Mouse (Mus musculus): ENCODE results near the gene Gnb1.
"Not testable (repeated sequence)": the region's sequence is repeated elsewhere in the genome, so short reads cannot be mapped to it uniquely, and the experiment has no call there.

Gnb1 gene

GRCm38 (mm10) chr4:155490990-155491504 lies at the start of gene Gnb1:
TSS of gene Gnb1 (plus strand) at chr4:155491361.
- peak; percentile 91 to 97 for DNase-seq (ENCODE audit: low spot score in 2 of 2)

GRCm38 (mm10) chr4:155442808-155443207 lies 48.4 kb upstream of the Gnb1 start:
- no peak for DNase-seq (ENCODE audit: low spot score in 2 of 2)

GRCm38 (mm10) chr4:155451597-155451996 lies 39.6 kb upstream of the Gnb1 start:
- no peak for DNase-seq (ENCODE audit: low spot score in 2 of 2)

- DNase-seq (ENCODE audit: low spot score in 2 of 2) = no peak
These were observed 32.6 kb upstream of the Gnb1 start for GRCm38 (mm10) chr4:155458575-155458974.

GRCm38 (mm10) chr4:155463050-155463449 lies 28.1 kb upstream of the Gnb1 start:
- DNase-seq (ENCODE audit: low spot score in 2 of 2) = no peak

GRCm38 (mm10) chr4:155463611-155464010 lies 27.6 kb upstream of the Gnb1 start:
- no peak for DNase-seq (ENCODE audit: low spot score in 2 of 2)

- DNase-seq (ENCODE audit: low spot score in 2 of 2) = no peak
These were observed 27.1 kb upstream of the Gnb1 start for GRCm38 (mm10) chr4:155464061-155464460.

- peak in 1 of 2 experiments; percentile 54 for DNase-seq (ENCODE audit: low spot score in 2 of 2)
These were observed 25.6 kb upstream of the Gnb1 start for GRCm38 (mm10) chr4:155465607-155466006.

- DNase-seq (ENCODE audit: low spot score in 2 of 2) = peak in 1 of 2 experiments; percentile 54
These were observed 25.1 kb upstream of the Gnb1 start for GRCm38 (mm10) chr4:155466080-155466479.

GRCm38 (mm10) chr4:155467237-155468010 lies 23.7 kb upstream of the Gnb1 start:
- no peak for DNase-seq (ENCODE audit: low spot score in 2 of 2)

- peak in 1 of 2 experiments; percentile 66 for DNase-seq (ENCODE audit: low spot score in 2 of 2)
These were observed 22.2 kb upstream of the Gnb1 start, which contains the start of gene Tmem52 for GRCm38 (mm10) chr4:155468952-155469351. TSS of gene Tmem52 (plus strand) at chr4:155469114.

- DNase-seq (ENCODE audit: low spot score in 2 of 2) = no peak
These were observed 21.4 kb upstream of the Gnb1 start for GRCm38 (mm10) chr4:155469590-155470262.

- peak in 1 of 2 experiments; percentile 57 for DNase-seq (ENCODE audit: low spot score in 2 of 2)
These were observed 20.8 kb upstream of the Gnb1 start for GRCm38 (mm10) chr4:155470263-155470953.

- DNase-seq (ENCODE audit: low spot score in 2 of 2) = peak in 1 of 2 experiments; percentile 52
These were observed 20.2 kb upstream of the Gnb1 start for GRCm38 (mm10) chr4:155470997-155471396.

- peak in 1 of 2 experiments; percentile 56 for DNase-seq (ENCODE audit: low spot score in 2 of 2)
These were observed 19.8 kb upstream of the Gnb1 start for GRCm38 (mm10) chr4:155471406-155471805.

- DNase-seq (ENCODE audit: low spot score in 2 of 2) = no peak
These were observed 18.4 kb upstream of the Gnb1 start for GRCm38 (mm10) chr4:155472716-155473290.

- DNase-seq (ENCODE audit: low spot score in 2 of 2) = peak in 1 of 2 experiments; percentile 57
These were observed 17.8 kb upstream of the Gnb1 start for GRCm38 (mm10) chr4:155473319-155473718.

- DNase-seq (ENCODE audit: low spot score in 2 of 2) = not testable (repeated sequence)
These were observed 17.4 kb upstream of the Gnb1 start for GRCm38 (mm10) chr4:155473796-155474195.

GRCm38 (mm10) chr4:155481381-155482124 lies 9.6 kb upstream of the Gnb1 start:
- peak; percentile 72 to 86 for DNase-seq (ENCODE audit: low spot score in 2 of 2)

- no peak for DNase-seq (ENCODE audit: low spot score in 2 of 2)
These were observed 9.1 kb upstream of the Gnb1 start for GRCm38 (mm10) chr4:155482125-155482480.

Data from urinary bladder, postnatal 4 days (tissue).